Comparison of ENCODE assay signal across 22 mouse cellular contexts in genomic region chr6:140108083-140108482, GRCm38 (mm10).
A peak's percentile ranks its signal among the peaks of the same experiment; 100 is the strongest.
DNase-seq lines count a peak whose midpoint lies in the region; ATAC-seq and TF ChIP-seq lines count a peak whose summit lies in the region.
"Had no signal": no experiment of that assay in that cellular context is flagged by ENCODE, and none has a peak within 500 bp of the region (broad histone marks: within the 10 kb centered on the region; RNA-seq: fewer than 3 reads in every experiment).

No protein-coding gene starts in this region.

- H3K4me3 ChIP-seq in lung, embryonic 14.5 days (ENCODE audit: low read depth, low read length) = 0 out of 2 replicates have a peak overlapping the region, but pooled peaks have one; percentile 4
- H3K4me3 ChIP-seq in intestine, embryonic 14.5 days (ENCODE audit: low read depth, low read length) = peak overlapping the region; percentile 20
- H3K4me3 ChIP-seq in stomach, postnatal 0 days (ENCODE audit: low read depth, low read length) = no peak overlapping the region
- no peak overlapping the region for H3K4me3 ChIP-seq in forebrain, embryonic 11.5 days (ENCODE audit: low read depth, low read length)
- H3K4me3 ChIP-seq: embryonic facial prominence, embryonic 10.5 days; heart, embryonic 15.5 days; hindbrain, embryonic 13.5 days; megakaryocyte, embryonic 14.5 days; midbrain, embryonic 13.5 days had no signal

- TF ChIP-seq CTCF in lung, embryonic 14.5 days (IDR thresholded peaks at IDR 0.05; ENCODE audit: low read depth) = no peak
- no peak for TF ChIP-seq CTCF in stomach, postnatal 0 days (IDR thresholded peaks at IDR 0.05; ENCODE audit: low read depth)

- 0 out of 2 replicates have a peak, but pooled peaks cover 4% of the 10 kb centered on the region for H3K4me1 ChIP-seq in lung, embryonic 14.5 days (ENCODE audit: insufficient read depth)
- peaks cover 6% of the 10 kb centered on the region for H3K4me1 ChIP-seq in intestine, embryonic 14.5 days (replicated peaks; ENCODE audit: control insufficient read depth, insufficient read depth, low read length)
- H3K4me1 ChIP-seq in stomach, postnatal 0 days (replicated peaks; ENCODE audit: control insufficient read depth, insufficient read depth) = no peaks in the 10 kb centered on the region; the same call in 1 of the 2 replicates
- no peaks in the 10 kb centered on the region for H3K4me1 ChIP-seq in forebrain, embryonic 11.5 days (replicated peaks; ENCODE audit: control insufficient read depth, insufficient read depth, low read length)
- H3K4me1 ChIP-seq: embryonic facial prominence, embryonic 10.5 days; heart, embryonic 15.5 days; hindbrain, embryonic 13.5 days; megakaryocyte, embryonic 14.5 days; midbrain, embryonic 13.5 days had no signal

- H3K4me2 ChIP-seq in lung, embryonic 14.5 days = peak overlapping the region; percentile 44
- H3K4me2 ChIP-seq in intestine, embryonic 14.5 days (ENCODE audit: low read length) = peak overlapping the region; percentile 36
- 0 out of 2 replicates have a peak overlapping the region, but pooled peaks have one; percentile 14 for H3K4me2 ChIP-seq in stomach, postnatal 0 days (replicated peaks; ENCODE audit: low read depth)
- H3K4me2 ChIP-seq in forebrain, embryonic 11.5 days (ENCODE audit: low read depth, low read length, severe bottlenecking) = no peak overlapping the region
- H3K4me2 ChIP-seq: heart, embryonic 15.5 days; hindbrain, embryonic 13.5 days; liver, embryonic 11.5 days; midbrain, embryonic 13.5 days had no signal

- H3K27me3 ChIP-seq in lung, embryonic 14.5 days (ENCODE audit: insufficient read depth, low read length) = no peaks in the 10 kb centered on the region
- H3K27me3 ChIP-seq in intestine, embryonic 14.5 days (replicated peaks; ENCODE audit: control insufficient read depth, insufficient read depth, low read length) = no peaks in the 10 kb centered on the region
- no peaks in the 10 kb centered on the region for H3K27me3 ChIP-seq in stomach, postnatal 0 days (ENCODE audit: control insufficient read depth, insufficient read depth, low read length)
- no peaks in the 10 kb centered on the region for H3K27me3 ChIP-seq in forebrain, embryonic 11.5 days (ENCODE audit: control insufficient read depth, insufficient read depth, low read length)
- H3K27me3 ChIP-seq: heart, embryonic 15.5 days; hindbrain, embryonic 13.5 days; megakaryocyte, embryonic 14.5 days; midbrain, embryonic 13.5 days had no signal

- no peak overlapping the region for H3K9ac ChIP-seq in lung, embryonic 14.5 days
- peak overlapping the region; percentile 35 for H3K9ac ChIP-seq in intestine, embryonic 14.5 days (ENCODE audit: low read length)
- no peak overlapping the region for H3K9ac ChIP-seq in stomach, postnatal 0 days (ENCODE audit: low read length)
- no peak overlapping the region for H3K9ac ChIP-seq in forebrain, embryonic 11.5 days (ENCODE audit: low read length)
- H3K9ac ChIP-seq: heart, embryonic 15.5 days; hindbrain, embryonic 13.5 days; midbrain, embryonic 13.5 days had no signal

- no peaks in the 10 kb centered on the region for H3K36me3 ChIP-seq in lung, embryonic 14.5 days (ENCODE audit: insufficient read depth)
- H3K36me3 ChIP-seq in intestine, embryonic 14.5 days (ENCODE audit: control insufficient read depth, insufficient read depth, low read length) = no peaks in the 10 kb centered on the region
- no peaks in the 10 kb centered on the region for H3K36me3 ChIP-seq in stomach, postnatal 0 days (ENCODE audit: control insufficient read depth, insufficient read depth, low read length)
- no peaks in the 10 kb centered on the region for H3K36me3 ChIP-seq in forebrain, embryonic 11.5 days (ENCODE audit: control insufficient read depth, insufficient read depth, low read length)
- H3K36me3 ChIP-seq: embryonic facial prominence, embryonic 10.5 days; heart, embryonic 15.5 days; hindbrain, embryonic 13.5 days; midbrain, embryonic 13.5 days had no signal

- no peaks in the 10 kb centered on the region for H3K9me3 ChIP-seq in lung, embryonic 14.5 days (ENCODE audit: low read depth, low read length)
- H3K9me3 ChIP-seq in intestine, embryonic 14.5 days (ENCODE audit: control insufficient read depth, low read length) = no peaks in the 10 kb centered on the region
- no peaks in the 10 kb centered on the region for H3K9me3 ChIP-seq in stomach, postnatal 0 days (ENCODE audit: control insufficient read depth, low read length)
- H3K9me3 ChIP-seq in forebrain, embryonic 11.5 days (ENCODE audit: control insufficient read depth, low read length) = no peaks in the 10 kb centered on the region
- H3K9me3 ChIP-seq: embryonic facial prominence, embryonic 10.5 days; heart, embryonic 15.5 days; hindbrain, embryonic 13.5 days; midbrain, embryonic 13.5 days had no signal

- peak; percentile 9 for DNase-seq in lung, embryonic 14.5 days
- DNase-seq in lung, adult 18-20 months = no peak
- DNase-seq in intestine, embryonic 14.5 days (ENCODE audit: low spot score) = peak; percentile 72
- peak; percentile 77 for DNase-seq in large intestine, adult 2 months (ENCODE audit: low read depth, low spot score)
- DNase-seq in stomach, postnatal 0 days (ENCODE audit: low spot score) = peak; percentile 29
- no peak for DNase-seq in forebrain, embryonic 11.5 days (ENCODE audit: low spot score)
- DNase-seq in cerebellum, adult 8-10 months = no peak
- DNase-seq: cerebellum, adult 11 months; cerebellum, postnatal 10 days; heart, postnatal 36 days; kidney, postnatal 25 days; lung, postnatal 10 days; right cerebral cortex, postnatal 14 days; thymus, adult 2 months; thymus, postnatal 4 days had no signal

- ATAC-seq in lung, embryonic 14.5 days (ENCODE audit: insufficient read depth) = peak; percentile 29; the same call in 1 of the 2 replicates
- peak; percentile 85 for ATAC-seq in intestine, embryonic 14.5 days (replicated peaks; ENCODE audit: low FRiP score, low TSS enrichment, low read depth)
- peak; percentile 79 for ATAC-seq in stomach, postnatal 0 days (ENCODE audit: low FRiP score, low TSS enrichment)
- ATAC-seq in forebrain, embryonic 11.5 days (replicated peaks; ENCODE audit: low FRiP score) = no peak
- ATAC-seq: forebrain, embryonic 16.5 days; midbrain, embryonic 13.5 days had no signal

- 33% methylated on average over 8 of the region's 8 CpGs for WGBS in lung, embryonic 14.5 days
- 31% methylated on average over 8 of the region's 8 CpGs for WGBS in intestine, embryonic 14.5 days
- WGBS in large intestine, adult 2 months = 20% methylated on average over 8 of the region's 8 CpGs
- WGBS in stomach, postnatal 0 days = 32% methylated on average over 8 of the region's 8 CpGs
- WGBS in forebrain, embryonic 11.5 days = 80% methylated on average over 8 of the region's 8 CpGs

- H3K27ac ChIP-seq in lung, embryonic 14.5 days (ENCODE audit: low read depth) = no peak overlapping the region
- H3K27ac ChIP-seq in intestine, embryonic 14.5 days (ENCODE audit: low read depth) = peak overlapping the region; percentile 82
- H3K27ac ChIP-seq in stomach, postnatal 0 days (replicated peaks) = 0 out of 2 replicates have a peak overlapping the region, but pooled peaks have one; percentile 24
- H3K27ac ChIP-seq in forebrain, embryonic 11.5 days (ENCODE audit: low read depth, low read length) = no peak overlapping the region
- H3K27ac ChIP-seq: embryonic facial prominence, embryonic 10.5 days; heart, embryonic 15.5 days; hindbrain, embryonic 13.5 days; midbrain, embryonic 13.5 days had no signal

- no peak for TF ChIP-seq EP300 in stomach, postnatal 0 days (optimal IDR thresholded peaks at IDR 0.05)

Comparison
In these comparisons a context has a peak if more than half of its experiments do, and no peak if none do; other contexts are left out.
1. DNase-seq: peak in lung, embryonic 14.5 days (single experiment), intestine, embryonic 14.5 days (single experiment), large intestine, adult 2 months (single experiment) and stomach, postnatal 0 days (single experiment); none in lung, adult 18-20 months (0 of 2), forebrain, embryonic 11.5 days (single experiment) and cerebellum, adult 8-10 months (single experiment).
2. H3K27ac ChIP-seq: peak in intestine, embryonic 14.5 days (single experiment) and stomach, postnatal 0 days (single experiment); none in lung, embryonic 14.5 days (single experiment) and forebrain, embryonic 11.5 days (single experiment).
3. H3K4me3 ChIP-seq: peak in lung, embryonic 14.5 days (single experiment) and intestine, embryonic 14.5 days (single experiment); none in stomach, postnatal 0 days (single experiment) and forebrain, embryonic 11.5 days (single experiment).